Mouse (Mus musculus) heart, postnatal 14 days (tissue): ENCODE measurements at regions not wholly inside any gene's neighbourhood (a gene's known extent, or its start where the extent isn't known, plus 50 kb on each side); places are given as distances from the start of the nearest gene placed in this dataset.

Experiments used
- DNase-seq, 2 experiments: peaks; one replicate each; pipeline ENCODE4 v3.0.0; 2021 to 2022
- intact Hi-C: fragments of 180-260 bp; cut with DNase I; formaldehyde crosslinking; loops from one replicate; pipeline ENCODE4 v1.15.1; 2025

DNA sequence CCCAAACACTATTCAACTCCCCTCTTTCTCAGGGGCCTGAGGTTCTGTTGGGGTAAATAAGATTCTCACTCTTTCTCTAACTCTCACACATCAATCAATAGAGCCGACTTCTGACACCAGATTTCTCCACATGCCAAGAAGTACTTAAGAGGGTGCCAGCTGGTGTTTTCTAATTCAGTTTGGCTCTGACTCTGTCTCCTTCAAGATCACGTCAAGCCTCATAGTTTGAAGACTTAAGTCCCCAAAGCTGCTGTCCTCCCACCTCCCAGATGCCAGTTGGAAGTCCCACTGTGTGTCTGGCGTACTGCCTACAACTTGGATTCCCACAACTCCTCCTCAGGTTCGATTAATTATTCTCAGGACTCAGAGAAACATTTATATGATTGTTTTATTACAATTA, 54.6 kb upstream of the Abcd3 start:
- intact Hi-C loops, result loop anchor here (5.0 to 10.0 kb wide), 2 partner anchors 92 to 335 kb away; partner anchors contain the start of gene Slc44a3

DNA sequence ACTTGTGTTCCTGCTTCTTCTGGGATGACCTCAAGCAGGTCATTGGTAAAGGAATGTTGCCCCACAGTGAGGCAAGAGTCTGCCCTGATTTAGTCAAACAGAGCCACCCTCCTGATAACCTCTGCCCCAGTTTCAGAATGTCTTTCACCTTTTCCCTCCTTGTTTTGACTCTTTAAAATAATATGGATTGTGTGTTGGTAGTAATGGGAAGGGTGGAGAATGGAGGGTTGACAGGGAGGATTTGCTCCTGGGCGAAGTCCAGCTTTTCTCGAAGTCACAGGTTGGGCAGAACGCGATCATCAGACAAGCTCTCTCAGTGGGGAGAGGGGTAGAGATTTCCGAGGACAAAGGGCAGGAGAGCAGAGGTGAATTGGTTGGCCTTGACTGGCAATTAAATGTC, 52.2 kb upstream of the Abcd3 start:
- intact Hi-C loops, result loop anchor here (5.0 kb wide), 1 partner anchor 90 kb away; no protein-coding TSS in a partner anchor
- DNase-seq, result no peak

More for the DNA sequence above, 54.6 kb upstream of the Abcd3 start:
- no peak for DNase-seq

GRCm38 (mm10) chr3:121864734-121865445, 49.8 kb upstream of the Abcd3 start:
- intact Hi-C loops, result loop anchor here (5.0 kb wide), 1 partner anchor 88 kb away; no protein-coding TSS in a partner anchor
- DNase-seq, result no peak
